Mouse (Mus musculus): ENCODE data around the gene Trmo. TPM values are rescaled to one million over a fixed set of nuclear protein-coding genes. Genes with fewer than 3 reads are reported as not detected.

Gene Trmo
- polyA plus RNA-seq, 1 experiment, result 2.2 TPM

- peaks cover 35% of the 10 kb centered on the region for H3K27me3 ChIP-seq (ENCODE audit: control insufficient read depth, insufficient read depth, insufficient read length)
- no peak overlapping the region for H3ac ChIP-seq (ENCODE audit: control insufficient read depth, insufficient read length, low read depth)
- H3K36me3 ChIP-seq (ENCODE audit: control insufficient read depth, insufficient read depth), result no peaks in the 10 kb centered on the region
- H3K79me3 ChIP-seq (ENCODE audit: low read depth), result no peaks in the 10 kb centered on the region
- no peak for TF ChIP-seq CEBPB (IDR thresholded peaks at IDR 0.05; ENCODE audit: low read depth)
- TF ChIP-seq USF1 (IDR thresholded peaks at IDR 0.05; ENCODE audit: low read depth), result no peak
- TF ChIP-seq MYOD1 (IDR thresholded peaks at IDR 0.05; ENCODE audit: control insufficient read depth, insufficient read length, low read depth), result no peak
- TF ChIP-seq MAX (IDR thresholded peaks at IDR 0.05), result no peak
- no peak for TF ChIP-seq CTCF (IDR thresholded peaks at IDR 0.05; ENCODE audit: control insufficient read depth, insufficient read depth, insufficient read length)
- TF ChIP-seq FOSL1 (IDR thresholded peaks at IDR 0.05; ENCODE audit: insufficient read depth, low read length, poor library complexity, severe bottlenecking), result no peak
- no peak for TF ChIP-seq MYOG (IDR thresholded peaks at IDR 0.05; ENCODE audit: control insufficient read depth, extremely low read depth, insufficient read length)
- H3K79me2 ChIP-seq (ENCODE audit: control insufficient read depth, insufficient read depth), result no peaks in the 10 kb centered on the region
- no peak overlapping the region for H3K4me3 ChIP-seq (ENCODE audit: insufficient read depth, poor library complexity, severe bottlenecking)
Measured at GRCm38 (mm10) chr4:46347580-46348515, 41.4 kb downstream of the Trmo start.

DNA sequence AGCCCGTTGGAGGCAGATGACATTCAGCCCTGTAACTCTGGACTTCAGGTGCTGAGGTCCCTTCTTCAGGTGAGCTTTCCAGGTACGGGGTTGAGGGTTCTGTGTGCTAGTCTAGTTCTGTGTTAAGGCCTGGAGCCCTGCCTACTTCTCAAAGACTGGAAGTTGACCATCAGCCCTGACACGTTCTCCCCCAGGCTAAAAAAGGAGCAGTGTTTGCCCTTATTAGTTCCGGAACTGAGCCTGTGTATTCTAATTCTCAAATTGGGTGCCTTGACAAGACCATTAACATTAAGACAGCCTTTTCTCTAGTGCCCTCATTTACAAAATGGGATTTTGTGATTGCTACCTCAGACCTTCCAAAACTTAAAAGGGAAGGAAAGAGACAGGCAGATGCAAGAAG lies 42.1 kb downstream of the Trmo start:
- no peaks in the 10 kb centered on the region for H3K79me3 ChIP-seq (ENCODE audit: low read depth)
- no peak overlapping the region for H3ac ChIP-seq (ENCODE audit: control insufficient read depth, insufficient read length, low read depth)
- TF ChIP-seq USF1 (IDR thresholded peaks at IDR 0.05; ENCODE audit: low read depth), result no peak
- TF ChIP-seq CTCF (IDR thresholded peaks at IDR 0.05; ENCODE audit: control insufficient read depth, insufficient read depth, insufficient read length), result no peak
- TF ChIP-seq CEBPB (IDR thresholded peaks at IDR 0.05; ENCODE audit: low read depth), result no peak
- no peak for TF ChIP-seq MYOG (IDR thresholded peaks at IDR 0.05; ENCODE audit: control insufficient read depth, extremely low read depth, insufficient read length)
- TF ChIP-seq FOSL1 (IDR thresholded peaks at IDR 0.05; ENCODE audit: insufficient read depth, low read length, poor library complexity, severe bottlenecking), result no peak
- TF ChIP-seq MYOD1 (IDR thresholded peaks at IDR 0.05; ENCODE audit: control insufficient read depth, insufficient read length, low read depth), result no peak
- no peak for TF ChIP-seq MAX (IDR thresholded peaks at IDR 0.05)
- no peak overlapping the region for H3K4me3 ChIP-seq (ENCODE audit: insufficient read depth, poor library complexity, severe bottlenecking)
- peaks cover 42% of the 10 kb centered on the region for H3K27me3 ChIP-seq (ENCODE audit: control insufficient read depth, insufficient read depth, insufficient read length)
- H3K36me3 ChIP-seq (ENCODE audit: control insufficient read depth, insufficient read depth), result no peaks in the 10 kb centered on the region
- H3K79me2 ChIP-seq (ENCODE audit: control insufficient read depth, insufficient read depth), result no peaks in the 10 kb centered on the region

GRCm38 (mm10) chr4:46346221-46346620 lies 43.0 kb downstream of the Trmo start:
- H3ac ChIP-seq (ENCODE audit: control insufficient read depth, insufficient read length, low read depth), result no peak overlapping the region
- peaks cover 42% of the 10 kb centered on the region for H3K27me3 ChIP-seq (ENCODE audit: control insufficient read depth, insufficient read depth, insufficient read length)
- H3K36me3 ChIP-seq (ENCODE audit: control insufficient read depth, insufficient read depth), result no peaks in the 10 kb centered on the region
- TF ChIP-seq FOSL1 (IDR thresholded peaks at IDR 0.05; ENCODE audit: insufficient read depth, low read length, poor library complexity, severe bottlenecking), result no peak
- TF ChIP-seq USF1 (IDR thresholded peaks at IDR 0.05; ENCODE audit: low read depth), result no peak
- no peak for TF ChIP-seq MAX (IDR thresholded peaks at IDR 0.05)
- no peak for TF ChIP-seq CEBPB (IDR thresholded peaks at IDR 0.05; ENCODE audit: low read depth)
- TF ChIP-seq MYOD1 (IDR thresholded peaks at IDR 0.05; ENCODE audit: control insufficient read depth, insufficient read length, low read depth), result no peak
- TF ChIP-seq CTCF (IDR thresholded peaks at IDR 0.05; ENCODE audit: control insufficient read depth, insufficient read depth, insufficient read length), result no peak
- no peak for TF ChIP-seq MYOG (IDR thresholded peaks at IDR 0.05; ENCODE audit: control insufficient read depth, extremely low read depth, insufficient read length)
- H3K79me2 ChIP-seq (ENCODE audit: control insufficient read depth, insufficient read depth), result no peaks in the 10 kb centered on the region
- H3K4me3 ChIP-seq (ENCODE audit: insufficient read depth, poor library complexity, severe bottlenecking), result no peak overlapping the region
- no peaks in the 10 kb centered on the region for H3K79me3 ChIP-seq (ENCODE audit: low read depth)

- no peak overlapping the region for H3K4me3 ChIP-seq (ENCODE audit: insufficient read depth, poor library complexity, severe bottlenecking)
- no peak for TF ChIP-seq MYOG (IDR thresholded peaks at IDR 0.05; ENCODE audit: control insufficient read depth, extremely low read depth, insufficient read length)
- no peak for TF ChIP-seq MAX (IDR thresholded peaks at IDR 0.05)
- no peak for TF ChIP-seq CTCF (IDR thresholded peaks at IDR 0.05; ENCODE audit: control insufficient read depth, insufficient read depth, insufficient read length)
- no peaks in the 10 kb centered on the region for H3K79me2 ChIP-seq (ENCODE audit: control insufficient read depth, insufficient read depth)
- H3ac ChIP-seq (ENCODE audit: control insufficient read depth, insufficient read length, low read depth), result no peak overlapping the region
- no peaks in the 10 kb centered on the region for H3K79me3 ChIP-seq (ENCODE audit: low read depth)
- no peaks in the 10 kb centered on the region for H3K36me3 ChIP-seq (ENCODE audit: control insufficient read depth, insufficient read depth)
- peaks cover 41% of the 10 kb centered on the region for H3K27me3 ChIP-seq (ENCODE audit: control insufficient read depth, insufficient read depth, insufficient read length)
Measured at GRCm38 (mm10) chr4:46345773-46346100, 43.5 kb downstream of the Trmo start.

- Histone ChIP-seq H3K79me3 (ENCODE audit: low read depth) (no peaks in the 10 kb centered on the region), H3K36me3 (ENCODE audit: control insufficient read depth, insufficient read depth) (no peaks in the 10 kb centered on the region), H3K4me3 (ENCODE audit: insufficient read depth, poor library complexity, severe bottlenecking) (no peak overlapping the region), H3ac (ENCODE audit: control insufficient read depth, insufficient read length, low read depth) (no peak overlapping the region), H3K79me2 (ENCODE audit: control insufficient read depth, insufficient read depth) (no peaks in the 10 kb centered on the region), H3K27me3 (ENCODE audit: control insufficient read depth, insufficient read depth, insufficient read length) (peaks cover 41% of the 10 kb centered on the region)
- TF ChIP-seq CTCF (IDR thresholded peaks at IDR 0.05; ENCODE audit: control insufficient read depth, insufficient read depth, insufficient read length) (no peak), USF1 (IDR thresholded peaks at IDR 0.05; ENCODE audit: low read depth) (no peak), FOSL1 (IDR thresholded peaks at IDR 0.05; ENCODE audit: insufficient read depth, low read length, poor library complexity, severe bottlenecking) (no peak), MYOD1 (IDR thresholded peaks at IDR 0.05; ENCODE audit: control insufficient read depth, insufficient read length, low read depth) (no peak), CEBPB (IDR thresholded peaks at IDR 0.05; ENCODE audit: low read depth) (no peak)
Measured at GRCm38 (mm10) chr4:46345056-46345772, 44.0 kb downstream of the Trmo start.
